Mouse (Mus musculus): ENCODE measurements around the gene Fam126a. TPM values are rescaled to one million over a fixed set of nuclear protein-coding genes. Genes with fewer than 3 reads are reported as not detected.

The Fam126a gene
- polyA plus RNA-seq, 2 experiments: 15.4 to 64.8 TPM

DNA sequence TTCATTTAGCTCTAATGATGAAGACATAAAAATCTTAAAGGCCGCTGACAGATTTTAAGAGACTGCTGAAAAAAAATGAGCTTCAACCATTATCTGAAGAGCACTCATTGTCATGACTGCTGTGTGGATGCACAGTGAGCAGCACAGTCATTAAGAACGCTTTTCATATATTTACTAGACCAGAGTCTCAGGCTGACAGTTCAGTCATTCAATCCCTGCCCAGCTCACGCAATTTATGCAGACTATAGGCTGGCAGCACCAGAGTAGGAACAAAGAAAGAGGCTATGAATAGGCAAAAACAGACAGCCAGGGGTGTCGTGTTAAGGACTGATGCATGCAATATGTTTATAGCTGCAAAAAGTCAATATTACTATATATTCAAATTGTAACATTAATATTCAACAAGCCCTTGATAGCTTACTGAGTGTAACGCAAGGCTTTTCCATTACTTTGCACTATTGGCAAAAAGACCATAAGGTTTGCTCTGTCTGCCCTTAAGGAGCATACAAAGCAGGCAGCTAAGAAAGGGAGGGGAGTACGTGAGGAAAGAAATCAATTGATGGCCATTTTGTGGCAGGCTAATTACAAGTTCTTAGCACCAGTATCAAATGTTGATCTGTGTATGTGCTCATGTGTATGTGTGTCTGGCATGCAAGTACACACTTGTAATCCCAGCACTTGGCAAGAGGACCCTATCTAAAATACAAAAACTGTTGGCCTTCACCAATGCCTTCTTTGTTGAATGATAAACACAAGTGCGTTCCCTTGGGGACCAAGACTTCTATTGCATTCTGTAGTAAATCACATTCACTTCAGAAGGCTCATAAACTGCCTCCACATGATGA is 10.9 kb downstream of the Fam126a start:
- 89% methylated on average over 7 of the region's 7 CpGs for WGBS (ENCODE audit: insufficient replicate concordance)
- peaks cover 0 to 3% of the 10 kb centered on the region in 2 experiments; a peak in 1 of 4 replicates for H3K4me1 ChIP-seq (replicated peaks; ENCODE audit: control insufficient read depth in 2 of 2, insufficient read depth in 2 of 2, low read length in 1 of 2)

DNA sequence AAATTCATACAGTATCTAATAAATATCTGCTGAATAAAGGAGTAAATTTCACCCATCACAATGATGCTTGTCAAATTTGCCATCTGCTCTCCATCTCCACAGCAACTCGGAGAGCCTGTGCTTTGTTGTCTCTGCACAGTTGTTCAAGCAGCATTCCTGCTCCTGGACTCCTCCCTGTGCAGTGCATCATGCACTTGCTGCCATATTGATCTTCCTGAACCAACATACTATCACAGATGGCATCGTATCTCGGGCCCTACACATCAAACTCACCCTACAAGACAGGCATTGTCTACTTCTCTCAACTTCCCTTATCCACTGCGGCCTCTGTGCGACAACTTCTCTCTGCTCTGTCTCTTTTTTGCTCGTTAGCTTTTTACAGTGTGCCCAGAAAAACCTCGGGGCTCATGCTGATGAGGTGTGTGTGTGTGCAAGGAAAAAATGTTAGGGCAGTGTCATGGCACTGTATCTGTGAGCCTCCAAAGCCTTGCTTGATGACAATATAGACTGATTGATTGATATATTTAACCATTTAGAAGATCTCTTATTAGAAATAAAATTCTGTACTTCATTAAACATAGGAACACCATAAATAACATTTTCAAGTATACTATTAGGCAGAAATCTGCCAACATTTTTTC is 11.7 kb downstream of the Fam126a start:
- no peaks in the 10 kb centered on the region for H3K27me3 ChIP-seq (ENCODE audit: control insufficient read depth, insufficient read depth, low read length)
- 80% methylated on average over 7 of the region's 7 CpGs for WGBS (ENCODE audit: insufficient replicate concordance)
- no peak overlapping the region for H3K9ac ChIP-seq (replicated peaks)
- H3K9me3 ChIP-seq (ENCODE audit: control insufficient read depth, low read length): no peaks in the 10 kb centered on the region
- no peak for DNase-seq (ENCODE audit: low read depth in 3 of 3, low spot score in 3 of 3)
- no peaks in the 10 kb centered on the region for H3K36me3 ChIP-seq (replicated peaks; ENCODE audit: control insufficient read depth, insufficient read depth, low read depth)
- TF ChIP-seq CTCF (IDR thresholded peaks at IDR 0.05; ENCODE audit: low read depth) (no peak), EP300 (IDR thresholded peaks at IDR 0.05; ENCODE audit: low read depth) (no peak)
- no peak overlapping the region for H3K4me3 ChIP-seq (ENCODE audit: insufficient read depth in 1 of 2, low read depth in 2 of 2, low read length in 2 of 2)
- no peak overlapping the region for H3K27ac ChIP-seq
- no peak overlapping the region for H3K4me2 ChIP-seq (ENCODE audit: low read depth)
- peaks cover 0 to 3% of the 10 kb centered on the region in 2 experiments; a peak in 1 of 4 replicates for H3K4me1 ChIP-seq (replicated peaks; ENCODE audit: control insufficient read depth in 2 of 2, insufficient read depth in 2 of 2, low read length in 1 of 2)
- no peak for ATAC-seq (ENCODE audit: insufficient read depth)

More for the DNA sequence above, 10.9 kb downstream of the Fam126a start:
- TF ChIP-seq CTCF (IDR thresholded peaks at IDR 0.05; ENCODE audit: low read depth): no peak
- no peak for TF ChIP-seq EP300 (IDR thresholded peaks at IDR 0.05; ENCODE audit: low read depth)
- Histone ChIP-seq H3K27ac (no peak overlapping the region), H3K9ac (replicated peaks) (no peak overlapping the region), H3K9me3 (ENCODE audit: control insufficient read depth, low read length) (no peaks in the 10 kb centered on the region), H3K4me3 (ENCODE audit: insufficient read depth in 1 of 2, low read depth in 2 of 2, low read length in 2 of 2) (no peak overlapping the region), H3K36me3 (replicated peaks; ENCODE audit: control insufficient read depth, insufficient read depth, low read depth) (no peaks in the 10 kb centered on the region; the same call in 1 of the 2 replicates), H3K27me3 (ENCODE audit: control insufficient read depth, insufficient read depth, low read length) (no peaks in the 10 kb centered on the region), H3K4me2 (ENCODE audit: low read depth) (no peak overlapping the region)
- no peak for ATAC-seq (ENCODE audit: insufficient read depth)
- DNase-seq (ENCODE audit: low read depth in 3 of 3, low spot score in 3 of 3): no peak

GRCm38 (mm10) chr5:24016912-24017311 is 13.6 kb downstream of the Fam126a start:
- WGBS (ENCODE audit: insufficient replicate concordance): 100% methylated on average over 1 of the region's 1 CpGs
- H3K27ac ChIP-seq: no peak overlapping the region
- H3K4me3 ChIP-seq (ENCODE audit: insufficient read depth in 1 of 2, low read depth in 2 of 2, low read length in 2 of 2): no peak overlapping the region
- H3K4me2 ChIP-seq (ENCODE audit: low read depth): no peak overlapping the region
- no peaks in the 10 kb centered on the region for H3K27me3 ChIP-seq (ENCODE audit: control insufficient read depth, insufficient read depth, low read length)
- H3K9ac ChIP-seq (replicated peaks): no peak overlapping the region
- no peak for DNase-seq (ENCODE audit: low read depth in 3 of 3, low spot score in 3 of 3)
- TF ChIP-seq CTCF (IDR thresholded peaks at IDR 0.05; ENCODE audit: low read depth) (no peak), EP300 (IDR thresholded peaks at IDR 0.05; ENCODE audit: low read depth) (no peak)
- no peak for ATAC-seq (ENCODE audit: insufficient read depth)
- H3K9me3 ChIP-seq (ENCODE audit: control insufficient read depth, low read length): no peaks in the 10 kb centered on the region
- H3K36me3 ChIP-seq (replicated peaks; ENCODE audit: control insufficient read depth, insufficient read depth, low read depth): no peaks in the 10 kb centered on the region
- H3K4me1 ChIP-seq (replicated peaks; ENCODE audit: control insufficient read depth in 2 of 2, insufficient read depth in 2 of 2, low read length in 1 of 2): no peaks in the 10 kb centered on the region

GRCm38 (mm10) chr5:24013338-24014003 is 17.0 kb downstream of the Fam126a start:
- no peak for ATAC-seq (ENCODE audit: insufficient read depth)
- no peak for TF ChIP-seq CTCF (IDR thresholded peaks at IDR 0.05; ENCODE audit: low read depth)
- no peak for TF ChIP-seq EP300 (IDR thresholded peaks at IDR 0.05; ENCODE audit: low read depth)
- DNase-seq (ENCODE audit: low read depth in 3 of 3, low spot score in 3 of 3): no peak
- 72% methylated on average over 5 of the region's 5 CpGs for WGBS (ENCODE audit: insufficient replicate concordance)
- no peaks in the 10 kb centered on the region for H3K4me1 ChIP-seq (replicated peaks; ENCODE audit: control insufficient read depth in 2 of 2, insufficient read depth in 2 of 2, low read length in 1 of 2)
- no peaks in the 10 kb centered on the region for H3K9me3 ChIP-seq (ENCODE audit: control insufficient read depth, low read length)
- peaks cover 5% of the 10 kb centered on the region for H3K36me3 ChIP-seq (replicated peaks; ENCODE audit: control insufficient read depth, insufficient read depth, low read depth)
- no peak overlapping the region for H3K4me3 ChIP-seq (ENCODE audit: insufficient read depth in 1 of 2, low read depth in 2 of 2, low read length in 2 of 2)
- H3K9ac ChIP-seq (replicated peaks): no peak overlapping the region
- no peak overlapping the region for H3K27ac ChIP-seq
- H3K4me2 ChIP-seq (ENCODE audit: low read depth): no peak overlapping the region
- no peaks in the 10 kb centered on the region for H3K27me3 ChIP-seq (ENCODE audit: control insufficient read depth, insufficient read depth, low read length)
